Mouse (Mus musculus) urinary bladder, postnatal 4 days (tissue): ENCODE measurements at regions not wholly inside any gene's neighbourhood (a gene's known extent, or its start where the extent isn't known, plus 50 kb on each side); places are given as distances from the start of the nearest gene placed in this dataset.
A peak's percentile ranks its signal among the peaks of the same experiment; 100 is the strongest.

Experiments
- DNase-seq, 2 experiments: peaks; one replicate each; pipeline ENCODE4 v3.0.0; 2021 to 2022; ENCODE audit warnings: low spot score in 2 of 2

DNA sequence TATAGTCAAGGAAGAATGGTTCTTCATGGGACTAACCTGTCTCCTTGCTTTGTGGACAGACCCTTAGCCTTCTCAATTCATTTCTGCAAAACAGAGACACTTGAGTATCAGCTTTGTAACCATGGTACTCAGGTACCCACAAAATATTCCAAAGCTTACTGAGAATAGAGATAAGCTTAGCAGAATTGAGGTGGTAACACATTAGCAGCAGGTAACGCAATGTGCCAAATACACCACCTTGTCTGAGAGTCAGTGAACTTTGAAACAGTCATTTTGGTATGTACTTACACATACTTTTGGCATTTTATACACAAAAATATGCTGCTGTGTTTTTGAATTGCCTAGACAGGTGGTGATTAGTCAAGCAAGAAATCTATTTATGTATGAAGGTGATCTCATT is 69.8 kb upstream of the Slc6a14 start:
- no peak for DNase-seq

- peak in 1 of 2 experiments; percentile 16 for DNase-seq
Measured at GRCm38 (mm10) chrX:21651508-21652297, 63.0 kb upstream of the Slc6a14 start.
